Mouse (Mus musculus) brain, adult 2 months (tissue): Measurements from ENCODE around the gene Selenbp2.
"Not testable (repeated sequence)": the region's sequence is repeated elsewhere in the genome, so short reads cannot be mapped to it uniquely, and the experiment has no call there.

Source experiments
- DNase-seq: peaks from one replicate; pipeline ENCODE4 v3.0.0; 2011; ENCODE audit warnings: low read depth, low spot score

The Selenbp2 gene

GRCm38 (mm10) chr3:94690616-94691247 lies 2.6 kb upstream of the Selenbp2 start:
- no peak for DNase-seq

DNA sequence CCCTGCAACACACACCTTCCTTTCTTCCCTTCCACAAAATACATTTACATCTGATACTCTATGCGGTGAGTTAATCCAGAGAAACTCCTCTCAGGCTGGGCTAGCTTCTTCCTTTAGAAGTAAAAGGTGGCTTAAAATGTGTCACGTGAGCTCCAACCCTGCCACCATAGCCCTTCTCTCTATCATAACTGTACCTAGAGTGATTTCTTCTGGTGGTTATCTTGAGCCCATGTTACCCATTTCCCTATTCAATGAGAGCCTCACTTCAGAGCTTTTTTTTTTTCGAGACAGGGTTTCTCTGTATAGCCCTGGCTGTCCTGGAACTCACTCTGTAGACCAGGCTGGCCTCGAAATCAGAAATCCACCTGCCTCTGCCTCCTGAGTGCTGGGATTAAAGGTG lies 1.7 kb upstream of the Selenbp2 start:
- DNase-seq: not testable (repeated sequence)

DNA sequence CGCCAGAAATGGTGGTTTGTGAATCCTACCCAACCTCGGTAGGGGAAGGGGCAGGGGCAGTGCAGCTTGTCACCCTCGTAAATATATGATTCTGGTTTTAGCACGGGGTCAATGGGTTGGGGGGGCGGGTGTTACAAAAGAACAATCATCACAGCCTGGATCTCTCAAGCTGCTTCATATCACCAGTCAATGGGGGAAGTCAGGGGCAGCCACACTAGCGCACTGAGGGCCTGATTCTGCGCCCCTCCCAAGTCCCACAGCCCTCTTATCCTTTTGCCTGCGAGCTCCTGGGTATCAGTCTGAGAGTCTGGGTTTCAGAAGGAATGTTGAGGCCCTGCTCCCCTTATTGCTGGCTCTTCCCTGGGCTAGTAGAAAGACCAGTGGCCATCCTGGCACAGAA lies 518 bp downstream of the Selenbp2 start:
- not testable (repeated sequence) for DNase-seq

DNA sequence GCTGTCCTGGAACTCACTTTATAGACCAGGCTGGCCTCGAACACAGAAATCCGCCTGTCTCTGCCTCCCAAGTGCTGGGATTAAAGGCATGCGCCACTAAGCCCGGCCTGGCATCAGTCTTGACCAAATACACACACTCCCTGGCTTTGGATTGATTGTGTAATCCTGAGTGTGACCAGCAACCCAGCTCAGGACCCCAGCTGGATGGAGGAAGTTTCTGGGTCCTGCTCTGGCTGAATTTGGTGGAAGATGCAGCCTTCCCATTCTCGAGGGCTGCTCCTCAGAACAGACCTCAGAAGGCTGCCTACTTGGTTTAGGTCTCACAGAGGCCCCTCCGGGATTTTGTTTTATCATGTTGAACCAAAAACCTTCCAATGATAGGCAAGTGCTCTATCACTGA lies 2.2 kb downstream of the Selenbp2 start:
- not testable (repeated sequence) for DNase-seq

GRCm38 (mm10) chr3:94696257-94696656 lies 2.9 kb downstream of the Selenbp2 start:
- not testable (repeated sequence) for DNase-seq

- DNase-seq: not testable (repeated sequence)
Observed at GRCm38 (mm10) chr3:94702163-94702810, 8.9 kb downstream of the Selenbp2 start.

DNA sequence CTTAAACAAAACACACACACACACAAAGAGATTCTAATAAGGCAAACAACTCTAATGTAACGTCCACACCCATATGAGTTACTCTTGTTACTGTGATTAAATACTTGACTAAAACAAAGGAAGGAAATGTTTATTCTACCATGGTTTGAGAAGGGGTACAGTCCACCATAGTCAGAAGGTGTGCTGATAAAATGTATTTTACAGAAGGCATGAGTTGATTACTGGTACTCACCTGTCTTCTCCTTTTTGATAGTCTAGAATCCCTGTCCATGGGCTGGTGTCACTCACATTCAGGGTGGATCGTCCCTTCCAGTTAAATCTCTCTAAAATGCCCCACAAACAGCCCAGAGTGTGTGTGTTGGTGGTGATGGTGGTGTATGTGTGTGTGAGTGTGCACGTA lies 9.5 kb downstream of the Selenbp2 start:
- DNase-seq: no peak

DNA sequence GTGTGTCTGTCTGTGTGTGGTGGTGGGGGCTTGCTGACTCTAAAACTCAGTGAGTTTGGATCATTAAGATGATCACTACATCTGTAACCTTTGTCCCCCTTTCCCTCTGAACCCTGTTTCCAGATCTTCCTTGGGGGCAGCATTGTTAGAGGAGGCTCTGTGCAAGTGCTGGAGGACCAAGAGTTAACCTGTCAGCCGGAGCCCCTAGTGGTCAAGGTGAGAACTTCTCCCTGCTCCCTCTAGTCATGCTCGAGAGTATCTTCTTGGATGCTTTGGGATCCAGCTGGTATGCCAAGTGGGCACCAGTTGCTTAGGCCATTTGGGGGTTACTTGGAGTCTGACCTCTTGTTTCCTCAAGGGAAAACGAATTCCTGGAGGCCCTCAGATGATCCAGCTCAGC lies 10.0 kb downstream of the Selenbp2 start:
- DNase-seq: not testable (repeated sequence)

DNA sequence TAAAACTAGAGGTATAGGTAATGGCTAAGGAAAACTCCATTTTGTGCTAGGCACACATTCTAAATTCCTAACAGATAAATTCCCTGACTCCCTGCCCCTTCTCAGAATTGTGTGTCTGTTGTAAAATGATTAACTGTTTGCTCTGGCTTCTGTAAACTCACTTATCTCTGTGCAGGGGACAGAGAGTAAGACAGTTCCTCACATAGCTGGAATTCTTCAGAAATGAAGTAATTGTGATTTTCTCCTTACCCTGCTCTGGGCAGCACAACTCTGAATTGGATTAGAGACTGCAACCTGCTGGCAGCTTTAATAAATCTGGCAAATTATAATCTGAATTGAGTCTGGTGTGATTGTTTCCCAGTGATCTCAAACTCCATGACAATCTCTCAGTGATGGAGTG lies 17.2 kb downstream of the Selenbp2 start:
- not testable (repeated sequence) for DNase-seq

DNA sequence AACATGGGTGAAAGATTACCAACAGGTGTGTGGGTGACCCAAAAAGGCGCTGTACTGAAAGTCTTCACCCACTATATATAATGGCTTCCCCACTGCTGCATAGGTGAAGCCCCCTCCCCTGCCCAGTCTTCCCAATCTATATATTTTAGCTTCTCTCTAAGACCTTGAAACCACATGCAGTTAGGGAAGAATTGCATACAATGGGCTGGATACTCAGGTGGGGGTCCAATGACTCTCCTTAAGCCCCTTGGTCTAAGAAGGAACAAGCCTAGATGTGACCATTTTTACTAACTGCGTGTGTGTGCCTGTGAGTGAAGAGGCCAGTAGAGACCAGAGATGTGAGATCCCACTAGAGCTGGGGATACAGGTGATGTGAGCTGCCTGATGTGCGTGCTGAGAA lies 20.1 kb downstream of the Selenbp2 start:
- DNase-seq: not testable (repeated sequence)

DNA sequence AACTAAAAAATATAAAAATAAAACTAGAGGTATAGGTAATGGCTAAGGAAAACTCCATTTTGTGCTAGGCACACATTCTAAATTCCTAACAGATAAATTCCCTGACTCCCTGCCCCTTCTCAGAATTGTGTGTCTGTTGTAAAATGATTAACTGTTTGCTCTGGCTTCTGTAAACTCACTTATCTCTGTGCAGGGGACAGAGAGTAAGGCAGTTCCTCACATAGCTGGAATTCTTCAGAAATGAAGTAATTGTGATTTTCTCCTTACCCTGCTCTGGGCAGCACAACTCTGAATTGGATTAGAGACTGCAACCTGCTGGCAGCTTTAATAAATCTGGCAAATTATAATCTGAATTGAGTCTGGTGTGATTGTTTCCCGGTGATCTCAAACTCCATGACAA lies 24.9 kb downstream of the Selenbp2 start:
- not testable (repeated sequence) for DNase-seq

DNA sequence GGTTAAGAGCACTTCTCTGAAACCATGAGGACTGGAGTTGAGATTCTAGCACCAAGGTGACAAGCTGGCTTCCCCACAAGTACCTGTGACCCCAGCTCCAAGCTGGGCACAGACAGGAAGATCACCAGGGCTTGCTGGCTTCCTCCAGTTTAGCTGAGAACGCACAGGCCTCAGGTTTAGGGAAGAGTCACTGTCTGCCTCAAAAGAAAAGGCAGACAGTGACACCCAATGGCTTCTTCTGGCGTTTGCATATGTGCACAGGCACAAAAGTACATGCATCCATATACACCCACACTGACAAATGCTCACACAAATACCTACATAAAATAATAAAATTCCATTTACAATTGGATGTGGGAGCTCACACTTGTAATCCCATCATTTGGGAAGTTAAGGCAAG lies 30.3 kb downstream of the Selenbp2 start:
- DNase-seq: peak; percentile 19

- no peak for DNase-seq
Observed at GRCm38 (mm10) chr3:94745691-94746090, 52.3 kb downstream of the Selenbp2 start.
